Mouse (Mus musculus): ENCODE measurements around the gene Hs3st3b1.

Hs3st3b1 gene

GRCm38 (mm10) chr11:63893557-63893956, 28.5 kb downstream of the Hs3st3b1 start:
- intact Hi-C loops (cut with DNase I): no loop called here

- intact Hi-C loops (cut with DNase I): no loop called here
Measured at GRCm38 (mm10) chr11:63891479-63892020, 30.5 kb downstream of the Hs3st3b1 start.

- intact Hi-C loops (cut with DNase I): no loop called here
Measured at GRCm38 (mm10) chr11:63883385-63883784, 38.7 kb downstream of the Hs3st3b1 start.

GRCm38 (mm10) chr11:63880296-63880695, 41.8 kb downstream of the Hs3st3b1 start:
- intact Hi-C loops (cut with DNase I): no loop called here

GRCm38 (mm10) chr11:63879261-63879660, 42.8 kb downstream of the Hs3st3b1 start:
- intact Hi-C loops (cut with DNase I): no loop called here

- intact Hi-C loops (cut with DNase I): no loop called here
Measured at GRCm38 (mm10) chr11:63878616-63879015, 43.5 kb downstream of the Hs3st3b1 start.

GRCm38 (mm10) chr11:63862746-63863145, 59.3 kb downstream of the Hs3st3b1 start:
- intact Hi-C loops (cut with DNase I): no loop called here

- intact Hi-C loops (cut with DNase I): no loop called here
Measured at GRCm38 (mm10) chr11:63861982-63862381, 60.1 kb downstream of the Hs3st3b1 start.

GRCm38 (mm10) chr11:63851041-63851730, 70.9 kb downstream of the Hs3st3b1 start:
- intact Hi-C loops (cut with DNase I): no loop called here

- intact Hi-C loops (cut with DNase I): no loop called here
Measured at GRCm38 (mm10) chr11:63850261-63850660, 71.8 kb downstream of the Hs3st3b1 start.

- intact Hi-C loops (cut with DNase I): no loop called here
Measured at GRCm38 (mm10) chr11:63845379-63845778, 76.7 kb downstream of the Hs3st3b1 start.

GRCm38 (mm10) chr11:63844701-63845100, 77.4 kb downstream of the Hs3st3b1 start:
- intact Hi-C loops (cut with DNase I): no loop called here

- intact Hi-C loops (cut with DNase I): no loop called here
Measured at GRCm38 (mm10) chr11:63837526-63837925, 84.6 kb downstream of the Hs3st3b1 start.
